9 mouse cellular contexts compared by ENCODE assay signal in the genomic region with DNA sequence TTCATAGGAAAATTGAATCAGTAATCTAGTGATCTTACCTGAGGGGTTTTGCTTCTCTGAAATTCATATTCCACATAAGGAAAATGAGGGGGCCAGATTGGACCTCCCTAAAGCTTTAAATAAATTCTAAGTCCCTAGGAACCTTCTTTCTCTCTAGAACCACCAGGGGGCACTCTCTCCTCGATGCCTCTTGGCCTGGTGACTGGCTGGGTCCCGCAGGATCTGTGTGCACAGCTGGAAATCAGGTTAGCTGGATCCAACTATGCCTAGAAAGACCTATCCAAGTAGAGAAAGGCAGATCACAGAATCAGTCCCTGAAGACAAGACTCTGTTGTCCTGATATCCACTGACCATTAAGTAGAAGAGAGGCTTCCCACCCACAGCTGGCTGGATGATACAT. TPM values are rescaled to one million over a fixed set of nuclear protein-coding genes. Genes with fewer than 3 reads are reported as not detected.
A peak's percentile ranks its signal among the peaks of the same experiment; 100 is the strongest.
DNase-seq lines count a peak whose midpoint lies in the region; ATAC-seq and TF ChIP-seq lines count a peak whose summit lies in the region.
"Had no signal": no experiment of that assay in that cellular context is flagged by ENCODE, and none has a peak within 500 bp of the region (broad histone marks: within the 10 kb centered on the region; RNA-seq: fewer than 3 reads in every experiment).

No protein-coding gene starts in this region.

- no peaks in the 10 kb centered on the region for H3K9me3 ChIP-seq in liver, postnatal 0 days (ENCODE audit: low read length)
- H3K9me3 ChIP-seq: limb, embryonic 12.5 days had no signal

- peak; percentile 45; the same call in 1 of the 2 replicates for ATAC-seq in liver, postnatal 0 days

- no peak overlapping the region for H3K4me2 ChIP-seq in liver, postnatal 0 days (ENCODE audit: low read depth, low read length)
- H3K4me2 ChIP-seq: limb, embryonic 12.5 days had no signal

- H3K36me3 ChIP-seq in liver, postnatal 0 days (replicated peaks; ENCODE audit: insufficient read depth, low read length), result no peaks in the 10 kb centered on the region
- no peaks in the 10 kb centered on the region for H3K36me3 ChIP-seq in splenic B cell, adult 2 months (ENCODE audit: control insufficient read depth, insufficient read depth, low read length, poor library complexity, severe bottlenecking)

- H3K9ac ChIP-seq in liver, postnatal 0 days (replicated peaks), result no peak overlapping the region
- H3K9ac ChIP-seq: limb, embryonic 12.5 days had no signal

- no peak overlapping the region for H3K4me3 ChIP-seq in bone marrow, adult 2 months (replicated peaks; ENCODE audit: control insufficient read depth, low read depth, low read length)
- no peak overlapping the region for H3K4me3 ChIP-seq in liver, postnatal 0 days (ENCODE audit: low read depth, low read length)
- H3K4me3 ChIP-seq: limb, embryonic 12.5 days had no signal

- peak; percentile 63 for TF ChIP-seq CTCF in bone marrow, adult 2 months (IDR thresholded peaks at IDR 0.05; ENCODE audit: control insufficient read depth, insufficient read depth, low read length)
- TF ChIP-seq CTCF in liver, postnatal 0 days (IDR thresholded peaks at IDR 0.05; ENCODE audit: low read depth), result peak; percentile 86

- H3K27ac ChIP-seq in bone marrow, adult 2 months (ENCODE audit: control insufficient read depth, insufficient read depth, low read depth, low read length, poor library complexity), result no peak overlapping the region
- H3K27ac ChIP-seq in liver, postnatal 0 days (ENCODE audit: low read depth), result no peak overlapping the region

- WGBS in bone marrow, adult 2 months, result 0% methylated on average over 2 of the region's 2 CpGs
- 3% methylated on average over 2 of the region's 2 CpGs for WGBS in liver, postnatal 0 days (ENCODE audit: insufficient replicate concordance)

- H3K4me1 ChIP-seq in bone marrow, adult 2 months (ENCODE audit: control insufficient read depth, insufficient read depth, low read length), result no peaks in the 10 kb centered on the region
- no peaks in the 10 kb centered on the region for H3K4me1 ChIP-seq in liver, postnatal 0 days (ENCODE audit: insufficient read depth)
- H3K4me1 ChIP-seq: limb, embryonic 12.5 days had no signal

- H3K27me3 ChIP-seq in liver, postnatal 0 days (ENCODE audit: insufficient read depth, low read length), result peaks cover 7% of the 10 kb centered on the region; the same call in 1 of the 2 replicates
- H3K27me3 ChIP-seq in splenic B cell, adult 2 months (ENCODE audit: control insufficient read depth, insufficient read depth, low read length, poor library complexity, severe bottlenecking), result no peaks in the 10 kb centered on the region
- H3K27me3 ChIP-seq: limb, embryonic 12.5 days had no signal

- no peak for TF ChIP-seq EP300 in liver, postnatal 0 days (IDR thresholded peaks at IDR 0.05; ENCODE audit: low read depth)

- no peak for TF ChIP-seq POLR2A in bone marrow, adult 2 months (IDR thresholded peaks at IDR 0.05; ENCODE audit: borderline replicate concordance, control insufficient read depth, low read depth, low read length)

- DNase-seq in cerebellum, adult 18-20 months, result peak; percentile 52 to 67
- DNase-seq in cerebellum, adult 9-11 months, result no peak
- peak; percentile 91 for DNase-seq in 3T3-L1 (ENCODE audit: low read depth, low spot score)
- DNase-seq in forelimb bud, embryonic 11.5 days (ENCODE audit: low read depth, low spot score), result peak; percentile 79
- peak; percentile 76 for DNase-seq in kidney, adult 9 months
- DNase-seq in liver, postnatal 0 days, result peak; percentile 70
- DNase-seq in splenic B cell, adult 2 months (ENCODE audit: low read depth, low spot score), result peak; percentile 63

RNA-seq across cellular contexts. Expression of gene Sparc, which starts 33.2 kb away (rescaled TPM):
- 79.8 and 90.9 TPM in 2 replicates for polyA plus RNA-seq in bone marrow, adult 2 months (2011; ENCODE audit: insufficient read depth, insufficient read length, low replicate concordance, missing spikeins)
- polyA plus RNA-seq in liver, postnatal 0 days (2015; fragmentation: Nextera tagmentation; extraction: Ambion mirVana), result 258 and 272 TPM in 2 replicates

RNA-seq across cellular contexts. Expression of gene Fat2, which starts 53.4 kb away (rescaled TPM):
- polyA plus RNA-seq in bone marrow, adult 2 months (2011; ENCODE audit: insufficient read depth, insufficient read length, low replicate concordance, missing spikeins), result not detected in 2 replicates
- polyA plus RNA-seq in liver, postnatal 0 days (2015; fragmentation: Nextera tagmentation; extraction: Ambion mirVana), result not detected in 2 replicates
